Mouse (Mus musculus): ENCODE results near the gene Cacna2d2. TPM values are rescaled to one million over a fixed set of nuclear protein-coding genes. Genes with fewer than 3 reads are reported as not detected.

The Cacna2d2 gene
- polyA plus RNA-seq, 1 experiment from 2014 or later: 0.74 TPM

DNA sequence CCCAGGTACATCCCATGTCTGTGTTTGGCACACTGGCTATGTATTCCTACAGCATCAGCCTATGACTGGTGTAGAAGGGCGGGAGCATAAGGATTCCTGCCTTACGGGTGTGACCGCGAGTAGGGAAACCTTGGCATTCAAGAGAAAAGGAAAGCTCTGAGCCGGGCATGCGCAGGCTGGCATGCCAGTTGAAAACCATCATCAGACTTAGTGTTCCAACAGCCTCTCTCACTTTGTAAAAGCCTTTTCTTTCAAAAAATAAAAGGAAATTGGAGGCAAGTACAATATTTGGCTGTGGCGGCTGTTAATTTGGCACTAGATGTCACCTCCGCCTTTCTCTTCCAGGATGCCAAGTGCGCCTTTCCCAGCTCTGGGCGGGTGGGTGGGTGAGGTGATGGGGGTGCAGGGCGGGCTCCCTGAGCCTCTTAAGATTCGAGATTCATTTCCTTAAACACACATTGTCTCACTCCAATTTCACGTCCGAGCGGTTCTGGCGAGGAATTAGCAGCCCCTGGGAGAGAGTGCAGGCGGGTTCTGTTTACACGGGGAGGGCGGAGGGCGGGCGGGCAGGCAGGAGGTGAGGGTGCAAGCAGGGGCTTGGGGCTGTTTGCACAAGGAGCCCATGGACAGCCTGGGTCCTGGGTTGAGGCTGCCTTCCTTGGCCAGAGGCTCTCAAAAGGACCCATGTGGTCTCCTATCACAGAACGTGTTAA is 49.5 kb downstream of the Cacna2d2 start:
- peaks cover 35% of the 10 kb centered on the region for H3K4me1 ChIP-seq (ENCODE audit: insufficient read depth, low read length)
- H3K36me3 ChIP-seq (ENCODE audit: insufficient read depth, low read length): no peaks in the 10 kb centered on the region
- H3K27ac ChIP-seq (ENCODE audit: low read length): 0 out of 2 replicates have a peak overlapping the region, but pooled peaks have one; percentile 29
- H3K9me3 ChIP-seq (ENCODE audit: low read length): no peaks in the 10 kb centered on the region
- no peak overlapping the region for H3K9ac ChIP-seq (replicated peaks; ENCODE audit: low read length)
- peak; percentile 64 for ATAC-seq (ENCODE audit: low FRiP score, low TSS enrichment)
- peaks cover 4% of the 10 kb centered on the region; the same call in 1 of the 2 replicates for H3K27me3 ChIP-seq (ENCODE audit: insufficient read depth, low read length)
- WGBS: 30% methylated on average over 22 of the region's 22 CpGs
- H3K4me2 ChIP-seq (replicated peaks; ENCODE audit: low read depth, low read length): no peak overlapping the region
- H3K4me3 ChIP-seq (ENCODE audit: low read length): no peak overlapping the region

DNA sequence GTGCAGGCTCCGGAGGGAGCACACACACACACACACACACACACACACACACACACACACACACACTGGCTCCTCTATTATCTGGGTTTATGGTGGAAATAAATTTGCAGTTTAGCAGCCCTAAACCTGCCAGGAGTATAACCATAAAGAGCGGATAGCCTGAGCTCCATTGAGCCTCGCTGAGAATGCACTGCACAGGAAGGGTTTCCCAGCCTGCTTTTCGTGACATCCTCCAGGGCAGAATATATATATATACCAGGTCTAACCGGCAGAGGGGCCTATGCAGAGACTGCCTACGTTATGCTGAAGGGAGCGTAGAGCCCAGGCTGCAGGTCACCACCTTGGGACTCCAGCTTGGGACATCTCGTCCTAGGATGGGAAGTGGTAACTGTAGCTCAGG is 52.0 kb downstream of the Cacna2d2 start:
- no peak overlapping the region for H3K4me2 ChIP-seq (replicated peaks; ENCODE audit: low read depth, low read length)
- 42% methylated on average over 8 of the region's 8 CpGs for WGBS
- H3K27me3 ChIP-seq (ENCODE audit: insufficient read depth, low read length): peaks cover 4% of the 10 kb centered on the region; the same call in 1 of the 2 replicates
- H3K36me3 ChIP-seq (ENCODE audit: insufficient read depth, low read length): no peaks in the 10 kb centered on the region
- H3K4me3 ChIP-seq (ENCODE audit: low read length): no peak overlapping the region
- H3K9me3 ChIP-seq (ENCODE audit: low read length): no peaks in the 10 kb centered on the region
- H3K9ac ChIP-seq (replicated peaks; ENCODE audit: low read length): no peak overlapping the region
- peaks cover 31% of the 10 kb centered on the region for H3K4me1 ChIP-seq (ENCODE audit: insufficient read depth, low read length)
- H3K27ac ChIP-seq (ENCODE audit: low read length): no peak overlapping the region
- no peak; the same call in 1 of the 2 replicates for ATAC-seq (ENCODE audit: low FRiP score, low TSS enrichment)

DNA sequence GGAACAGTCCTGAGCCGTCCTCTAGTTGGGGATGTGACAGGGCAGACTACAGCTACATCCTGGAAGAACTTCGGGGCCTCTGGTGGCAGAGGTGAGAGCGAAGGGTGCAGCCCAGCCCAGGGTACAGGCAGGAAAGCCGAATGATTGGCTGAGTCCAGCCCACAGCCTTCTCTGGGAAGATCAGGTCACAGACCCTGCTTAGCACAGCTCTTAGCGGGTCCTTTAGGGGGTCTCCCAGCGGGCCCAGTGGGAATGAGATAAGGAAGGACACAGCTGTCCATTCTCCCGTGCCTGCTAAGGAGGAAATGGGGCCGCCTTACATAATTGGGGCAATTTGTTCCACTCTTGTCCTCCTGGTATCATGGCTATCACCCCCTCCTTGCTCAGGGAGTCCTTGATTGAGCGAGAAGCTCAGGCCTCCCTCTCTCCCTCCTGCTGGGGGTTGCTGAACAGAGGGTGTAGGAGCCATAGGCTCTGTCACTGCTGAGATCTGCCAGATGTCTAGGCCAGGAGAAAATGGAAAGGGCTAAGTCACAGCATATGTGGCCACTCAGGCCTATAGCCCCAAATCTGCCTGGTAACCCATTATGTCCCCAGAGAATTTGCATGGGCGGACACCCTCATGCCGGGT is 52.6 kb downstream of the Cacna2d2 start:
- peak; percentile 20; the same call in 1 of the 2 replicates for ATAC-seq (ENCODE audit: low FRiP score, low TSS enrichment)
- 38% methylated on average over 11 of the region's 11 CpGs for WGBS

DNA sequence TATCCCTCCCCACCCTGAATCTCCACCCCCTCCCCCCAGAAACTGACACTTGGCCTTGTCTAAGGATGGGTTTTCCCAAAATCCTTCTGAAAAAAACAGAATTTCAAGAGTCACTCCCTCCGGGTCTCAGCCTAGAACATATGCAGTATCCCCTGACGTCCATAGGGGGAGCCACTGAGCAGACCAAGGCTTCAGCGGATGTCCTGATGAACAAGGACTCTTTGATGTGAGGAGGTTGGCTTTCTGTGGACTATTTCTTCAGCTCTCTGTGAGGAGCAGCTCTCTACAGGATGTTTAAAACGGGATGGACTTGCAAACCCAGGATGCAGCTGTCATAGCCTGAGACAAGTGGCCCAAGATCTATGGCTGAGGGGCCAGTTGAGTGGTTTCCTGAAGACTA is 53.1 kb downstream of the Cacna2d2 start:
- H3K4me1 ChIP-seq (ENCODE audit: insufficient read depth, low read length): peaks cover 31% of the 10 kb centered on the region
- H3K4me3 ChIP-seq (ENCODE audit: low read length): no peak overlapping the region
- H3K36me3 ChIP-seq (ENCODE audit: insufficient read depth, low read length): no peaks in the 10 kb centered on the region
- no peak for ATAC-seq (ENCODE audit: low FRiP score, low TSS enrichment)
- peaks cover 4% of the 10 kb centered on the region; the same call in 1 of the 2 replicates for H3K27me3 ChIP-seq (ENCODE audit: insufficient read depth, low read length)
- no peak overlapping the region for H3K9ac ChIP-seq (replicated peaks; ENCODE audit: low read length)
- WGBS: 23% methylated on average over 4 of the region's 4 CpGs
- H3K27ac ChIP-seq (ENCODE audit: low read length): 0 out of 2 replicates have a peak overlapping the region, but pooled peaks have one; percentile 6
- no peak overlapping the region for H3K4me2 ChIP-seq (replicated peaks; ENCODE audit: low read depth, low read length)
- H3K9me3 ChIP-seq (ENCODE audit: low read length): no peaks in the 10 kb centered on the region

More for the DNA sequence above, 52.6 kb downstream of the Cacna2d2 start:
- Histone ChIP-seq H3K36me3 (ENCODE audit: insufficient read depth, low read length) (no peaks in the 10 kb centered on the region), H3K27me3 (ENCODE audit: insufficient read depth, low read length) (peaks cover 4% of the 10 kb centered on the region; the same call in 1 of the 2 replicates), H3K9me3 (ENCODE audit: low read length) (no peaks in the 10 kb centered on the region), H3K27ac (ENCODE audit: low read length) (0 out of 2 replicates have a peak overlapping the region, but pooled peaks have one; percentile 6), H3K4me3 (ENCODE audit: low read length) (no peak overlapping the region), H3K4me2 (replicated peaks; ENCODE audit: low read depth, low read length) (no peak overlapping the region), H3K4me1 (ENCODE audit: insufficient read depth, low read length) (peaks cover 31% of the 10 kb centered on the region), H3K9ac (replicated peaks; ENCODE audit: low read length) (no peak overlapping the region)

DNA sequence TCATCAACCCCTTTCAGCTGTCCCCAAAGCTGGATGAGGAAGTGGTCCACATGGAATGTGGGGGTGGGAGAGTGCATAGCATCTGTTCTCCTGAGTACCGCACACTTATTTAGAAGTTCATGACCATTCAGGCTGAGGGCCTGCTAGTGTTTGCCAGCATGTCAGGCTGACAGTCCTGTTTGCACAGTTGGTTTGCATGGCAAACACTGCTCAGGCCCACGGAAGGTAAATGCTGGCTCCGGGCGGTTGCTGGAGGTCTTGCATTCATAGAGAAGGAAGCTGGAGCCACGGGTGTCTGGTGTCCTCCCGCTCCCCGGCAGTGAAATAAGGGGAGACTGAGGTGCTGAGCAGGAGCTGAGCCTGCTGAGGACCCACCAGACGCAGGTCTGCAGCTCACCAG is 53.7 kb downstream of the Cacna2d2 start:
- H3K4me2 ChIP-seq (replicated peaks; ENCODE audit: low read depth, low read length): no peak overlapping the region
- WGBS: 71% methylated on average over 8 of the region's 8 CpGs
- no peak for ATAC-seq (ENCODE audit: low FRiP score, low TSS enrichment)
- no peak overlapping the region for H3K27ac ChIP-seq (ENCODE audit: low read length)
- H3K9ac ChIP-seq (replicated peaks; ENCODE audit: low read length): no peak overlapping the region
- no peaks in the 10 kb centered on the region for H3K9me3 ChIP-seq (ENCODE audit: low read length)
- H3K36me3 ChIP-seq (ENCODE audit: insufficient read depth, low read length): no peaks in the 10 kb centered on the region
- H3K4me3 ChIP-seq (ENCODE audit: low read length): no peak overlapping the region
- H3K4me1 ChIP-seq (ENCODE audit: insufficient read depth, low read length): peaks cover 31% of the 10 kb centered on the region
- peaks cover 4% of the 10 kb centered on the region; the same call in 1 of the 2 replicates for H3K27me3 ChIP-seq (ENCODE audit: insufficient read depth, low read length)

DNA sequence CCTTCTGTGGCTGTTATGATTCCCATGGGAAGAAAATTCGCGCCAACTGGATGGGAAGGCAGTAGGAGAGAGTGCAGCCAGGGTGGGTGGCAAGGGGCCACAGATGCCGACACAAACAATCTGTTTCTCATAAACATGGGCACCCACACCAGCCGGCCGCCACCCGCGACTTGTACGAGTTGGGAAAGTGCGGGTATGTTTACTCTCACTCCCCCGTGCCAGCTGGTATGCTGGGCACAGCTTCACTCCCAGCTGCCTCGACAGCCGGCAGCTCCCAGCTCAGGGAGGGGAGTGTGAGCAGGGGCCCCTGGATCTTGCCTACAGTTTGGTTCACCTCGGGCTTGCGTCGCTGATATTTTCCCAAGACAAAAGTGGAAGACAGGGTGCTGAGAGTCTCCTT is 57.3 kb downstream of the Cacna2d2 start:
- WGBS: 43% methylated on average over 15 of the region's 15 CpGs
- no peak overlapping the region for H3K9ac ChIP-seq (replicated peaks; ENCODE audit: low read length)
- H3K27me3 ChIP-seq (ENCODE audit: insufficient read depth, low read length): no peaks in the 10 kb centered on the region
- no peaks in the 10 kb centered on the region for H3K9me3 ChIP-seq (ENCODE audit: low read length)
- ATAC-seq (ENCODE audit: low FRiP score, low TSS enrichment): 0 out of 2 replicates have a peak, but pooled peaks have one; percentile 41
- no peak overlapping the region for H3K27ac ChIP-seq (ENCODE audit: low read length)
- H3K4me3 ChIP-seq (ENCODE audit: low read length): no peak overlapping the region
- H3K4me2 ChIP-seq (replicated peaks; ENCODE audit: low read depth, low read length): no peak overlapping the region
- H3K36me3 ChIP-seq (ENCODE audit: insufficient read depth, low read length): no peaks in the 10 kb centered on the region
- peaks cover 18% of the 10 kb centered on the region for H3K4me1 ChIP-seq (ENCODE audit: insufficient read depth, low read length)

DNA sequence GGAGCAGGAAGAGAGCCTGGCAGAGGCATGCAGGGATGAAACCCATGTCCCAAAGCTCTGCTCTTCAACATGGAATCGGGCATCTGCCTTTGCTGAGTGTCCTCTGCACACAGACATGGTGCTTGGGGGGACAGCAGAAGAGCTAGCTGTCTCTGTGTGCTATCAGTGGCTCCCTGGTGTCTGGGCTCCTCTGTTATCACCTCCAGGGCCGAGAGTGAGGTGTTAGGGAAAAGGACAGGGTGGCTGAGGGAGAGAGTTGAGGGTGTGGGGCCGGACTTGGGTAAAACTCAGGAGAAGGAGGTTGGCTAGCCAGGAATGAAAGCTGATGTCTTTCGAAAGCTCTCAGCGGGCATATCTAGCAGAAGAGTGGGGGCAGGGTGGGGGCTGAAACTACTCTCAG is 63.5 kb downstream of the Cacna2d2 start:
- Histone ChIP-seq H3K27me3 (ENCODE audit: insufficient read depth, low read length) (no peaks in the 10 kb centered on the region), H3K27ac (ENCODE audit: low read length) (no peak overlapping the region), H3K4me1 (ENCODE audit: insufficient read depth, low read length) (no peaks in the 10 kb centered on the region), H3K36me3 (ENCODE audit: insufficient read depth, low read length) (no peaks in the 10 kb centered on the region), H3K9me3 (ENCODE audit: low read length) (no peaks in the 10 kb centered on the region), H3K4me3 (ENCODE audit: low read length) (no peak overlapping the region), H3K4me2 (replicated peaks; ENCODE audit: low read depth, low read length) (no peak overlapping the region), H3K9ac (replicated peaks; ENCODE audit: low read length) (no peak overlapping the region)
- 76% methylated on average over 5 of the region's 5 CpGs for WGBS
- ATAC-seq (ENCODE audit: low FRiP score, low TSS enrichment): no peak

DNA sequence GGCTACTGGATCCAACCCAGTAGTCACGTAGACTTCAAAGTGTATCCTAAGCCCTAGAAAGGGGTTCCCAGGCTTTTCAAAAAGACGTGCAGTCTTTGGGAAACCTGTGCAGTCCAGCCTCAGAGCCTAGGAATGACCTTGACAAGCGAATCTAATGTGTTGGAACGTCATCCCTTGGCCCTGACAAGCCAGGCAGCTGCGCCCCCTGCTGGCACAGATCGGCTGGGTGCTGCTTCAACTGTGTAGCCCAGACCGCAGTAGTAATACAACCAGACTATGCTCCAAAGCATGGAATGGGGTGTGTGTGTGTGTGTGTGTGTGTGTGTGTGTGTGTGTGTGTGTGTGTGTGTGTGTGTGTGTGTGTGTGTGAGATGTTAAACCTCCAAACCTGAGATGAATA is 64.1 kb downstream of the Cacna2d2 start:
- H3K9me3 ChIP-seq (ENCODE audit: low read length): no peaks in the 10 kb centered on the region
- no peak overlapping the region for H3K4me3 ChIP-seq (ENCODE audit: low read length)
- H3K36me3 ChIP-seq (ENCODE audit: insufficient read depth, low read length): no peaks in the 10 kb centered on the region
- H3K4me1 ChIP-seq (ENCODE audit: insufficient read depth, low read length): no peaks in the 10 kb centered on the region
- no peaks in the 10 kb centered on the region for H3K27me3 ChIP-seq (ENCODE audit: insufficient read depth, low read length)
- H3K9ac ChIP-seq (replicated peaks; ENCODE audit: low read length): no peak overlapping the region
- ATAC-seq (ENCODE audit: low FRiP score, low TSS enrichment): peak; percentile 86
- 10% methylated on average over 7 of the region's 7 CpGs for WGBS
- H3K4me2 ChIP-seq (replicated peaks; ENCODE audit: low read depth, low read length): no peak overlapping the region
- H3K27ac ChIP-seq (ENCODE audit: low read length): no peak overlapping the region

DNA sequence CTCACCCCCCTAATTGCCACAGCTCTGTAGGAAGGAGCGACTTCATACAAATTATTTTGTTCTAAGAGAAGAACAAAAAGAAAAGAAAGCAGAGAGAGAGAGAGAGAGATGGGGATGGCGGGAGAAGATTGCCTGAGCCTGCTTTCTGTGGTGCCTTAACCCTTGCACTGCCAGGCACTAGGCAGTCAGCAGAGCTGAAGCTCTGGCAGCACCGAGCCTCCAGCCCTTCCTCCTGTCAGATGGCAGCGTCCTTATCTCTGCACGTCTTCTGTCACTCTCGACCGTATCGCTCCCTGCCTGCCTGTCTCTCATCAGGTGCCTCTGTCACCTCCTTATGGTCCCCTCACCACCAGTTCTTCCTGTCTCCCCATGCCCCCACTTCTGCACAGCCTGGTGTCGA is 64.7 kb downstream of the Cacna2d2 start:
- no peak overlapping the region for H3K9ac ChIP-seq (replicated peaks; ENCODE audit: low read length)
- 48% methylated on average over 9 of the region's 9 CpGs for WGBS
- no peak overlapping the region for H3K4me3 ChIP-seq (ENCODE audit: low read length)
- H3K9me3 ChIP-seq (ENCODE audit: low read length): no peaks in the 10 kb centered on the region
- no peaks in the 10 kb centered on the region for H3K36me3 ChIP-seq (ENCODE audit: insufficient read depth, low read length)
- ATAC-seq (ENCODE audit: low FRiP score, low TSS enrichment): no peak
- H3K4me1 ChIP-seq (ENCODE audit: insufficient read depth, low read length): no peaks in the 10 kb centered on the region
- no peaks in the 10 kb centered on the region for H3K27me3 ChIP-seq (ENCODE audit: insufficient read depth, low read length)
- no peak overlapping the region for H3K4me2 ChIP-seq (replicated peaks; ENCODE audit: low read depth, low read length)
- H3K27ac ChIP-seq (ENCODE audit: low read length): no peak overlapping the region

DNA sequence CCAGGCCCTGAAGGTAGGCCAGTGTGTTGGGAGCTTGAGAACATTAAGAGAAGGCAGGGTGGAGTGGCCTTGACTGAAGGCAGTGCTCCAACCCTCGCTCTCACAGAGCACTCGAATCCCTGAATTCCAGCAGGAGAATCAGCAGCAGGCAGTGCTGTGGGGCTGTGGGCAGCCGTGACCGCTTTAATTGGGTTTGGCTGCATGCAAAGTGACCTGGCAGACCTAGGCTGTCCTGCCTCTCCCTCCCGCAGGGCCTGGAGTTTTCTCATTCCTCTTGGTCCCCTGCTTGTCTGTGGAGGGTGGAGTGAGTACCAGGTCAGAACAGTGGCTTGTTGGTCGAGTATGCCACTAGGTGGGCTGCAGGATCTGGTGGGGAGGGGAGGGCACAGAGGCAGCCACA is 66.2 kb downstream of the Cacna2d2 start:
- Histone ChIP-seq H3K4me3 (ENCODE audit: low read length) (no peak overlapping the region), H3K27ac (ENCODE audit: low read length) (no peak overlapping the region), H3K4me1 (ENCODE audit: insufficient read depth, low read length) (no peaks in the 10 kb centered on the region), H3K4me2 (replicated peaks; ENCODE audit: low read depth, low read length) (no peak overlapping the region), H3K9me3 (ENCODE audit: low read length) (no peaks in the 10 kb centered on the region), H3K36me3 (ENCODE audit: insufficient read depth, low read length) (no peaks in the 10 kb centered on the region), H3K9ac (replicated peaks; ENCODE audit: low read length) (no peak overlapping the region), H3K27me3 (ENCODE audit: insufficient read depth, low read length) (no peaks in the 10 kb centered on the region)
- ATAC-seq (ENCODE audit: low FRiP score, low TSS enrichment): no peak
- 39% methylated on average over 6 of the region's 6 CpGs for WGBS

Data from kidney, embryonic 16.5 days (tissue).